Mouse (Mus musculus) heart, postnatal 0 days (tissue): ENCODE measurements around the gene Glyctk.

Source experiments
- CTCF ChIP-seq: IDR thresholded peaks from 2 replicates; pipeline ENCODE4 v1.5.1; 2016; ENCODE audit warnings: antibody characterized with exemption, control low read depth, low read depth
- EP300 ChIP-seq: IDR thresholded peaks from 2 replicates; pipeline ENCODE4 v1.6.1; 2016; ENCODE audit warnings: antibody characterized with exemption, low read depth

DNA sequence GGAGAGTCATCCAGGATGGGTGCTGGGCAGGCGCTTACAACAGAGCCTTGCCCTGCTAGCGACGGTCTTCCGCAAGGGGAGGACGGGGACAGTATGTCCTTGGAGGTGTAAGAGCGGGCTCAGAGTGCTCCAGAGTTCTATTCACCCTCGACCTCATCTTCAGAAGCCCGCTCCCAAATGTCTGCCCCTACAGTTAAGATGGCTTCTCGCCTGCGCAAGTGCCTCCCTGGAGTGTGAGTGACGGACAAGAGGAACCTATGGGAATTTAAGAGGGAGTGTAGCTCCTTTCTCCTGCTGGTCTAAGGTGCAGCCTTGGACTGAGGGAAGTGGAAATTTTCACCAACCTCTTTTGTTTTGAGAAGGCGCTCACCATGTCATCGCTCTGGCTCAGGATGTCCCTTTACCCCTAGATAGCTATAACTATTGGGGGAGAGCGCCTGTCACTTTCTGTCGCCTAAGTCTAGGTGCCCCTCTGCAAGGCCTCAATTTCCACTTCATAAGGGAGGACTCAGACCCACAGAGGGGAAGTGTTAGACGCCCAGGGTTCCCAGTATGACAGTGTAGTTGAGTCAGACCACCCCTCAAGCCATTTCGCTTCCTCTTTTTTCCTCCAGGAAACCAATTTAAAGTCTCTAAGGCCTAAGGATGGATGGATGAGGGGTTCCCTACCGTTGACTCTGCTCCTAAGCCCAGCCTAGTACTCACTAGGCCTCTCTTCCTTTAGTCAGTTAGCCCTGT lies 41.8 kb upstream of the Glyctk start, which contains the start of gene Ppm1m:
- no peak for TF ChIP-seq CTCF
- TF ChIP-seq EP300 = no peak
